Mouse (Mus musculus): ENCODE data around the gene Tcf7.

Tcf7 gene

GRCm38 (mm10) chr11:52282774-52283595 lies at the start of gene Tcf7:
Tcf7 (minus strand) TSS chr11:52283014.
- DNase-seq, result peak in 1 of 2 experiments; percentile 19

- no peak for DNase-seq
These were observed 44.5 kb upstream of the Tcf7 start for GRCm38 (mm10) chr11:52327313-52327712.

- DNase-seq, result no peak
These were observed 41.9 kb upstream of the Tcf7 start for GRCm38 (mm10) chr11:52324442-52325367.

GRCm38 (mm10) chr11:52321540-52321939 lies 38.7 kb upstream of the Tcf7 start:
- DNase-seq, result no peak

GRCm38 (mm10) chr11:52320529-52320928 lies 37.7 kb upstream of the Tcf7 start:
- DNase-seq, result no peak

GRCm38 (mm10) chr11:52319664-52320063 lies 36.9 kb upstream of the Tcf7 start:
- no peak for DNase-seq

- DNase-seq, result no peak
These were observed 35.6 kb upstream of the Tcf7 start for GRCm38 (mm10) chr11:52318445-52318844.

GRCm38 (mm10) chr11:52314102-52314793 lies 31.4 kb upstream of the Tcf7 start:
- no peak for DNase-seq

GRCm38 (mm10) chr11:52310709-52311108 lies 27.9 kb upstream of the Tcf7 start:
- no peak for DNase-seq

GRCm38 (mm10) chr11:52309487-52309886 lies 26.7 kb upstream of the Tcf7 start:
- no peak for DNase-seq

GRCm38 (mm10) chr11:52306431-52306830 lies 23.6 kb upstream of the Tcf7 start:
- DNase-seq, result no peak

GRCm38 (mm10) chr11:52305266-52305665 lies 22.5 kb upstream of the Tcf7 start:
- DNase-seq, result no peak

- no peak for DNase-seq
These were observed 19.9 kb upstream of the Tcf7 start for GRCm38 (mm10) chr11:52302668-52303067.

- DNase-seq, result no peak
These were observed 16.9 kb upstream of the Tcf7 start for GRCm38 (mm10) chr11:52299687-52300086.

GRCm38 (mm10) chr11:52298955-52299354 lies 16.1 kb upstream of the Tcf7 start:
- no peak for DNase-seq

GRCm38 (mm10) chr11:52297352-52297751 lies 14.5 kb upstream of the Tcf7 start:
- peak; percentile 63 to 81 for DNase-seq

- DNase-seq, result no peak
These were observed 11.3 kb upstream of the Tcf7 start for GRCm38 (mm10) chr11:52294103-52294502.

- DNase-seq, result no peak
These were observed 10.1 kb upstream of the Tcf7 start for GRCm38 (mm10) chr11:52292894-52293293.

GRCm38 (mm10) chr11:52292346-52292745 lies 9.5 kb upstream of the Tcf7 start:
- DNase-seq, result no peak

- no peak for DNase-seq
These were observed 4.1 kb upstream of the Tcf7 start for GRCm38 (mm10) chr11:52286958-52287305.

GRCm38 (mm10) chr11:52286301-52286957 lies 3.6 kb upstream of the Tcf7 start:
- DNase-seq, result no peak
